Mouse (Mus musculus) embryo, embryonic 10.5 days (tissue): ENCODE data around the gene Abi3.

Experiments used
- DNase-seq: peaks from one replicate; pipeline ENCODE4 v3.0.0-alpha.2; 2015; ENCODE audit warnings: low spot score

Gene Abi3

DNA sequence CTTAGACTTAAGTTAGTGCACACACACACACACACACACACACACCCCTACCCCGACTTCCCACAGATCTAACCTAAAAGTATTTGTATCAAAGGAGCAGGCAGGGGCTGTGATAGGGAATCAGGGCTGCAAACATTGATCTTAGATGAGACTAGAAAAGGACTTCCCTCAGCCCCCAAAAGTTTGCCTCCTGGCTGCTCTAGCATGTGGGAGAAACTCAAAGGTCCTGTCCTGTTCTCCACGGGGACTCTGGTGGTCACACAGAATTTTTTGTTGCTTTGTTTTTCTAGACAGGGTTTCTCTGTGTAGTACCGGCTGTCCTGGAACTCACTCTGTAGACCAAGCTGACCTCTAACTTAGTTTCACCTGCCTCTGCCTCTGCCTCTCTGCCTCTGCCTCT, 16.7 kb downstream of the Abi3 start:
- no peak for DNase-seq

DNA sequence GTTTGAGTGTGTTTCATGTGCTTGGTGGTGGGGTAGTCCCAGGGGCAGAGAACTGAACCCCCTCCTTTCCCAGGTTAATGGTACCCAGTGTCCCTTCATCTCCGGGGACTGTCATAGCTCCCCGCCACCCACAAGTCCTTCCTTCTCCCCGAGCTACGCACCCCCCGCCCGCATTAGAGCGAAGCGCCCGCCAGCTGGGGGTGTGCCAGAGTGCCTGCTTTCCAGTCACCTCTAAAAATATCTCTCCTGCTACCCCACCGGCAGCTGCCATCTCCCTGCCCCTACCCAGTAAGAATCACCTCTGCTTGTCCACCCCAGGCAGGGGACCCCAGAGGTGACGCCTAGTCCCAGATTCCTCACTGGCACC, 17.4 kb downstream of the Abi3 start:
- DNase-seq: no peak

DNA sequence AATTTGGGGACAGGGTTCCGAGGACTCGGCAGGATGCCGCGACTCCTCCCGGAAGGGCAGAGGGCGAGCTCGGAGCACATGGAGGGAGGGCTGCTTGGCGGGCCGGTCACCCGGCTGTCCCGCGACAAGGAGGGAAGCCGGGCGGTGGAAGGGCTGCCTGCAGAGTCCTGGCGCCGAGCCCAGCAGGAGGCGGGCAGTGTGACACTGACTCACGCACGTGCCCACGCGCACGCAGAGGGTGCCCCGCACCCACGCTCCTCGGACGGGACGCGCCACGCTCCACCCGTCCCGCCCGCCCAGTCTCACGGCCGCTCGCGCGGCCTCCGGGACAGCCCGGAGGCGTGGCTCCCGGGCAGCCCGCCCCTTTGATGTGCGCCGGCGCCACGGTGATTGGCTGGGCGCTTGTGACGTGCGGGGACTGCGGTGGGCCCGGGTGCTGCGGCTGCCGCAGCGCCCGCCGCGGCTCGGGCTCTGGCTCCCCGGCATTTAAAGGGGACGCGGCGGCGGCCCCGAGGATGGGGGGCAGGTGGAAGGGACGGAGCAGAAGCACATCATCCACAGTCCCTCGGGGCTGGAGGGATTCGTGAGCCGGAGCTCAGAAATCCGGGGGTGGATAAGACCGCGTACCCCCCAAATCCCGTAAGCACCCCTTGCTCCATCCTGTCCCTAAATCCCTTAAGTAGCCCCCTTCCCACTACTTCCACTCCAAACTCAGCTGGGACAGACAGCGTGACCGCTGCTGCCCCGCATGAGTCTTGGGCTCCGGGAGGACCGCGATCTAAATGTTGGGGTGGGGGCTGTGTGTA, 18.0 kb downstream of the Abi3 start, which contains the start of gene Phospho1:
TSS of gene Phospho1 (plus strand) at position 429 of the 806 bp plus-strand sequence.
- DNase-seq: peak; percentile 93

DNA sequence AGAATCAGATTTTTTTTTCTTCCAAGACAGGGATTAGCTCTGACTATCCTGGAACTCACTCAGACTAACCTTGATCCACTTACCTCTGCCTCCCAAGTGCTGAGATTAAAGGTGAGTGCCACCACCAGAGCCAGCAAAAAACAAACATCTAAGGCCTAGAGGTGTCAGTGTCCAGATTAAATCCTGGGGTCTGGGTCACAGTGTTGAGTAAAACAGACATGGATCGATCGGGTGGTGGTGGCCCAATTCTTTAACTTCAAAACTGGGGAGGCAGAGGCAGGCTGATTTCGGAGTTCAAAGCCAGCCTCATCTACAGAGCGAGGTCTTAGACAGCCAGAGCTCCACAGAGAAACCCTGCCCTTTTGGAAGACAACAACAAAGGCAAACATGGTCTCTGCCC, 19.8 kb downstream of the Abi3 start:
- no peak for DNase-seq

DNA sequence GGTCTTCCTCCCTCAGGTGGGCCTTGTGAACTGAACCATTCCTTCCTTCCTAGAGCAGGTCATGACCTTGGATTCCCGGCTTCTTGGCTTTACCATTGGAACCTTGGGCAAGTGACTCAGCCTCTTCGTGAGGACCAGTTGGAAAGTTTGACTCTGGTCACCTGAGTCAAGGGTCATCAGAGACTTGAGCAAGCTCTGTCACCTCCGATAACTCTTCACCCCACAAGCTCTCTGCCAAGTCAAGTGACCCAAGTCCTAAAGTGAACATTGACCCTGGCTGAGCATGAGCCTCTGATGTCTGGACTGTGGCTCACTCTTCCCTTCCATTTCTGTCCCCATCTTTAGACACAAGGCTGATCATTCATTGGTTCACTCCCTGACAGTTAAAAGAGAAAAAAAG, 20.8 kb downstream of the Abi3 start:
- DNase-seq: no peak

DNA sequence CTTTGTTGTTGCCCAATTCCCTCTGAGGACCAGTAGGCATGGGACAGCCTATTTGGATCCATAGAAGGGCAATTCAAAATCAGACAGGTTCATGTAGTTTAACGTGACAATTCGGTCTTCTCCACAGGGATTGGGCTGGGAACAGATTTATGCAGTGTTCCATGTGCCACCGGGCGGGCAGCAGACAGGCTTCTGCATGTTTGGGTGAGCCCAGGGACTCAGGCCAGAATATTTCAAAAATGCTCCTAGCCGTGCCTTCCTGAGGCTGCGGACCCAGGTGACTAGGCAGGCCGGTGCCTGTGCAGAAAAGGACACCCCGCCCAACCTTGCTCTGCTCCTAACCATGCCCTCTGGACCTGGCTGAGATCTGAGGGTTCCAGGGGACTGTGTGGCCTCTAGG, 23.1 kb downstream of the Abi3 start:
- DNase-seq: no peak

DNA sequence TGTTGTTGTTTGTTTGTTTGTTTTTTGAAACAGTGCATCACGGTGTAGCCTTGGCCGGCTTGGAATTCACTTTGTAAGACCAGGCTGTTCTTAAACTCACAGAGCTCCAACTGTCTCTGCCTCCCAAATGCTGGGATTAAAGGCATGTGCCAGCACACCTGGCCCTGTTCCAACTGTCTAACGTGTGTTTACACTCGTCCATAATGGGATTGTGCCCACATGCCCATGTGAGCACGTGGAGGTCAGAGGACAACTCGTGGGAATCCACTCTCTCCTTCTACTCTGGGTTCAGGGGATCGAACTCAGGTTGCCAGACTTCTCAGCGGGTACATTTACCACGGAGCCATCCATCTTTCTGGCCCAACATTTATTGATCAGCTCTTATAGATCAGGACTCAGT, 26.9 kb downstream of the Abi3 start:
- DNase-seq: no peak

DNA sequence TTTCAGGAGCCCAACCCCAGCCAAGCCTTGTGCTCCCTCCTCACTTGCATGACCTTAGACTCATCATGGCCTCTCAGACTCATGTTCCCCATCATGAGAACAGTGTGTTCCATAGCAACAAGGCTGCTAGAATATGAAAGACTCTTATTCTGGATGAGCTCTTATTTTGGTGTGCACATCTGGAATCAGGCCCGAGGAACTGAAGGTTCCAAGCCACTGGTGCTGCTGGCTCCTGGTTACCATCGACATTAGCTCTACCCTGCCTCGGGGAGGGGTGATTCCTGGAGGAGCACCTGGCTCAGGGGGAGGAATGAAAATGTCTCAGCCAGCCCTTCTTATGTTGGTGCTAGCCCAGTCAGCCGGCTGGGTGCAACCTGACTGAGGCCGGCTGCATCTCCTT, 27.4 kb downstream of the Abi3 start:
- no peak for DNase-seq

DNA sequence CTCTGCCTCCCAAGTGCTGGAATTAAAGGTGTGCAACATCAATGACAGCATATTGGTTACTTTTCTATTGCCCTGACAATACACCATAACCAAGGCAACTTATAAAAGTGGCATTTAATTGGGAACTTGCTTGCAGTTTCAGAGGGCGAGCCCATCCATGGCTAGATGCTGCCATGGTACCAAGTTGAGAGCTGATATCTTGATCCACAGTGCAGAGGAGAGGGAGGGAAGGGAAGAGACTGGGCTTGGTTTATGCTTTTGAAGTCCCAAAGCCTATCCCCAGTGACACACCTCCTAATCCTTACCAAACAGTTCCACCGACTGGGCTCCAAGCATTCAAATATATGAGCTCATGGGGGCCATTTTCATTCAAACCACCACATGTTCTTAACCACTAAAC, 28.2 kb downstream of the Abi3 start:
- no peak for DNase-seq

DNA sequence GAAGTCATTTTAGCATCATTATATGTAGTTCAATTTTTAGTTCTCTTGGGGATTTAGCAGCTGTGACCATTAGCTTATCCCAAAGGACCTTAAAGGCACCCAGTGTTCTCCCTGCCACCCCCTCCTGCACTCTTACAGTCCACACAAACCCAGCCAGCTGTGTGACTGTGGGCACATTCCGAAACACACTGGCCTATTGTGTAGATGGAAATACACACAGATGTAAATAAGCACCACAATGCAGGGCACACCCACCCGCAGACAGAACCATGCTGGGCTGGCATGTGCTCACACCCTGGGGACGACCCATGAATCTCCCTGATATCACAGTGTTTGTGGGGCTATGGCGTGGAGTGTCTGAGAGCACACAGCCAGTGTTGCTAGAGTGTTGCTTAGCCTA, 30.1 kb downstream of the Abi3 start:
- DNase-seq: no peak

DNA sequence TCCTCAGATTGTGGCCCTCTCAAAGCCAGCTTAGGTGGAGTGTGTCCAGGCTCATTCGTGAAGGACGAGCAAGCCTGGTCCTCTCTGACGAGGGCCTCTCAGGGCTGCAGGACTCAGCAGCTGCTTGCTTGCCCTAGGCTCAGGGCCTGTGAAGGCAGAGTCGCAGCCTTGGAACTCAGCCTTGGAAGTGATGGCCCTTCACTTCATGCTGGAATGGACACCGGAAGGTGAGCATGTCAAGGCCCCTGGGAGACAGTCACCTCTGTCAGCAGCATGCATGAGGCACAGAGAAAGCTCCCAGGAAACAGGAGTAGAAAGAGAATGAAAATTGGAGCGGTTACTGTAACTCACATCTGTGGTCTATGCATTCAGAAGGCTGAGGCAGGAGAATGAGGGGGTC, 30.5 kb downstream of the Abi3 start:
- no peak for DNase-seq

DNA sequence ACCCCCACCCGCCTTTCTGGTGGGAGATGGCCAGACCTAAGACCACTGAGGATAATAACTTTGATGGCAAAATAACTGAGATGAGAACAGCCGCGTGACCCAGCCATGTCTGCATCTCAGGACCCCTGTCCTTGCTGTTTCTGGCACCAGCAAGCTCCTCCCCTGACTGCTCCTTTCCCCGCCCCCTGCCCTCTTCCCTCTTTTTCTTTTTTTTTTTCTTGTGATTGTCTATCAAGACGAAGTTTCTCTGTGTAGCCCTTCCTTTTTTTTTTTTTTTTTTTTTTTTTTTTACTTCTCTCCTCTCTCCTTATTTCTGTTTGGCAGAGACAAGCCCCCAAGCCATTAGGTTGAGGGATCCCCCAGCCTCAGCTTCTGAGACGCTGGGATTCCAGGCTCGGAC, 31.4 kb downstream of the Abi3 start:
- no peak for DNase-seq

DNA sequence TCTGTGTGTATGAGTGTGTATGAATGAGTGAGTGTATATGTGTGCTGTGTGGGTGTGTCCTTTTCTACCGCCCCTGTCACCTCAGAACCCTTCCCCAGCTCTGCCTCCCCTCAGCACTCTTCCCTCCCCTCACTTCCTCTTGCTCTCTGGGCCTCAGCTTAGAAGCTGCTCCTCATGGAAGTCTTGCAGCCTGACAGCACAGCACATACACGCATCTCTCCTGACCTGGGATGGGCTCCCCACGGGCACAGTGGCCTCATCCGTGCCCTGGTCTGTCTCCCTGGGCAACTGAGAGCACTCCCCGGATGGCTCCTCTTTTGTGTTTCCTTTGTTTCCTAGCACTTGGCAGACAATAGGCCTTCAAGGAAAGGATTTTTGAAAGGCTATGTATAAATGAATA, 32.7 kb downstream of the Abi3 start:
- DNase-seq: no peak

DNA sequence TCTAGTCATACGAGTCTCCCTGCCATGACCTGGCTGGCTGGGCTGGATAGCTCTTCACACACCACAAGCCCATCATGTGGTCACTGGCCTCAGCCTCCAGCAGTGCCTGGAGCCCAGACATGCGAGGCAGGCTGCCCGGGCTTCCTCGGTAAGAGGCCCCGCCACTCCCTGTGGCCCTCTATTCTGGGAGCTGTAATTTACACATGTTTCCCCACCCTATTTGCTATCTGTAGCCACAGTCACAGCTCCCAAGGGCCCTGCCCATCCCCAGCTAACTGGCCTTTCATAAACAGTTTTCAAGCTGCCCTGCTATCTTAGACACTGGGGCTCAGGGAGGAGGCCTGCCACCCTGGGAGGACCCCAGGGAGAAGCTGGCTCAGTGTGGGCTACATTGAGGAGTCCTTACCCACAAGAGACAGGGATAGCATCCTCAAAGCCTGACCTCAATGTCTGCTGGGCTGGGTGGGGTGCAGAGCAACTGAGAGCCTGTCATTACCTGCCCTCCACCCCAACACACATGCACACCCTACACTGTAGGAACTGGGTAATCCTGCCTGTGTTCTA, 33.7 kb downstream of the Abi3 start:
- DNase-seq: no peak

DNA sequence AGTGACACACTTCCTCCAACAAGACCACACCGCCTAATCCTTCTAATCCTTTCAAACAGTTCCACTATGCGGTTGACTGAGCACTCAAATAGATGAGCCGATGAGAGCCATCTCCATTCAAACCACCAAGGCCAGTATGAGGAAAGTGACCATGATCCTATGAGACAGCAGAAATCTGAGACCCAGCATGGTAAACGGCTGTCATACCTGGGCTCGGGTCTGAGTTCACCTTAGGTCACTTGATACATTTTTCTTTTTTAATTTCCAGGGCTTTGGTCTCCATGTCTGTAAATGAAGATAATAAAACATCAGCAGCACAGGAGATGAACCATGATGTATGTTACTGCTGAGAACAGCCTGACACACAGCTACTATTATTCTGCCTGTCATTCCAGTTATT, 34.4 kb downstream of the Abi3 start:
- no peak for DNase-seq

DNA sequence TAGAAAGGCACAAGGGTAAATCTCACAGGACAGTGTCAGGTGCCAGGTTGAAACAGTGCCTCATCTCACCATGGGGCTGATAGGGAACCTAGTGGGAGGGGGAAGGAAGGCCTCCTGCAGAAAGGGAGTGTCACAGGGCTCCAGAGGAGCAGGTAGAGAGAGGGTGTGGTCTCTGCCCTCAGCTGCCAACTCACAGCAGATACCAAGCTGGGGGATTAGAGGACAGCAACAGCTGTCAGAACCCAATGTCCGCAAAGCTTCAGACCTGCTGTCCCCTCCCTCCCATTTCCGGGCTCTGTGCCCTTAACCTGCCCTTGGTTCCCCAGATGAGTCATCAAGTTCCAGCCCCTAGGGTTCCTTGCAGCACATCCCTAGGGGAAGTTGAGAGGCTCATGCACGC, 36.7 kb downstream of the Abi3 start:
- no peak for DNase-seq

DNA sequence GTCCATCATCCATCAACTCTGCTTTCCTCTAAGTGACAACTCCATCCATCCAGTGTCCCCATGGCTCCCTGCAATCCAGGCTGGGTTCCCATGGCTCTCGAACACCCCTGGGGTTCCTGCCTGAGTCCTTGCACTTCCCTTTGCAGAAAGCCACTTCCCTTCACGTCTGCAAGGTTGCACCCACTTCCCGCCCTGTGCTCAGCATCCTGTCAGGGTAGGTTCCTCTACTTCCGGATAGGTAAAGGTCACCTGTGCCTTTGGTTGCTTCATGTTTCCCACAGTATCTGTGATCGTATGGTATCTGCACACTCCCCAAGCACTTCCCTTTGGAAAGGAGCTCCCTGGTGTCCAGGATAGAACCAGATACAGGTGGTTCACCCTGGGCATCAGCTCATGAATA, 37.3 kb downstream of the Abi3 start:
- DNase-seq: no peak

DNA sequence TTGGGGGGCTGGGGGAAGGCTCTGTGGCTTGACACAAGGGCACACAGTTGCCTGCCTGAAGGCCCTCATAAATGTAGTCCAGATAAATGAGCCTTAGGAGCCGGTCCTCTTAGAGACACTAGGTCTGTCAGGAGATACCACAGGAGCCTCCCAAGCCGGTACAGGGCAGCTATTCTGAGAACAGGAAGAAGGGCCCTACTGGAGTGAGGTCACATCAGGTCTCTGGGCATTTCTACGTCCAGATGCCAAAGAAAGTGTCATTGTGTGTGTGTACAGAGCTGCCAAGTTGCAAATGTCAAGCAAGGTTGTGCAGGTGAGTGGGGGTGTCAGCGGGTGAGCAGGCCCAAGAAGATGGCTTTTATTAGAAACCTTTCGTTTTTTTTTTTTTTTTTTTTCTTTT, 46.7 kb downstream of the Abi3 start:
- no peak for DNase-seq

DNA sequence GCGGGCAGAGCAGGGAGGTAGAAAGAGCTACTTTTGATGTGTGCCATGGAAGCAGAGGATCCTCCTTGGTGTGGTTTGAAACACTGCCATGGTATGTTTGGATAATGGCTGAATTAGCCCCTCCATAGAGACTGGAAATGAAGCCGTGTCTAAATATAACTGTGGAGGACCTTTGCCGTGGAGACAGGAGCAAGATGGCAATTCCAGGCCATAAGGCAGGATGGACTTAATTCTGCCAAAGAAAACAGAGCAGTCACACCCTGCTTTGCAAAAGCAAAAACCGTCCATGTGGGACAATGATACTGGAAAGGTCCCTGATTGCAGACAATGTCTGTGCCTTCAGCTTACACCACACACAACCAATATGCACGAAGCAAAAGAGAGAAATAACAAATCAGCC, 48.1 kb downstream of the Abi3 start:
- DNase-seq: no peak

DNA sequence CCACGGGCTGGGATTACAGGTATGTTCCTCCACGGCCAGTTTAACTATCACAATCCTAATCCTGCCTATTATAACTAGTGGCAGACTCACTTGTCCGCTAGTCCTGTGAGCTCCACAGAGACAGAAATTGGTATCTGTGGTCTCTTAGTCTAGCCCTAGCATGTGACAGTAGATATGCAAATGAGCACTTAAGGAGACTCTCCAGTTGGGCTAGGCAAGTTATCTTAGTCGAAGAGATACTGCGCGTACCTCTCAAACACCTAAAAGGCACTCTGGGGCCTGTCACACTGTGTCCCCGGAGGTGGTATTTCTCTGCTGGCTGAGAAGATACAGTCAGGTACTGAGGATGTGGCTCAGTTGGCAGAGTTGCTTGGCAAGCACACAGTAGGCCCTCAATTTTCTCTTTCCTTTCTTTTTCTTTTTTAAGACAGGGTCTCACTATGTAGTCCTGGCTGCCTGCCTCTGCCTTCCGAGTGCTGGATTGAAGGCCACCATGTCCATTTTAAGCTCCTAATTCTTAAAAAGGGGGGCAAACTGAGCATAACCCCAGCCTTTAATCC, 49.2 kb downstream of the Abi3 start:
- DNase-seq: no peak

DNA sequence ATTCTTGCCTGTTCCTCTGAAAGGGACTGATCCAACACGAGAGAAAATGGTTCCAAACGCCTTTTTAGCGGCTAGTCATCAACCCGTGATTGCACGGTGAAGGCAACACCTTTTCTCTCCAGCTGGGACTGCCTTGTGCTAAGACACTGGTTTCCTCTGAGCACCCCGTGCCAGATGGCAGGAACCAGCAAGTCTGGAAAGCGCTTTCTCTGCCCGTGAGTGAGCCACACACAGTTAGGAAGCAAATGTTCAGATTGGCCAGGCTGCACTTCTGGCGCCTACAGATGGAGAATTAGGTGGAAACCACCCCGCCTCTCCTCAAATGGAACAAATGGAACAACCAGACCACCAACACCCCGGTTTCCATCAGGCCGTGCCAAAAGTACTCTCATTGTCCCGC, 50.5 kb downstream of the Abi3 start:
- DNase-seq: no peak

DNA sequence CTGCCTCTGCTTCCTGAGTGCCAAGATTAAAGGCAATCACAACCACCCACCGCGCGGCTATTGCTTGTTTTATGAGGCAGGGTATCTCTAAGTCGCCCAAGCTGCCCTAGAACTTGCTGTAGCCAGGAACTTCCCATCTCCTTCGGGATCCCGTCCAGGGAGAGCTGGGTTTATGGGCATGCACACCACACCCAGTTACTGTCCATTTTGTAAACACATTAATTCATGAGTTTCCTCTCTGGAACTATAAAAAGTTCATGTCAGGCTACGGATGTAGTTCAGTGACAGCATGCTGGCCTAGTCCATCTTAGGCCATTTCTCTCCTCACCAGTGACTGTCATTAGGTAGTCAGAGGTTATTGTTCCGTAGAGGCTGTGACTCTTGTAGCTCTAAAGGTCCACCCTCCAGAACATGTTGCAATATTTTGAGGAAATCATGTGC, 52.8 kb downstream of the Abi3 start:
- no peak for DNase-seq

DNA sequence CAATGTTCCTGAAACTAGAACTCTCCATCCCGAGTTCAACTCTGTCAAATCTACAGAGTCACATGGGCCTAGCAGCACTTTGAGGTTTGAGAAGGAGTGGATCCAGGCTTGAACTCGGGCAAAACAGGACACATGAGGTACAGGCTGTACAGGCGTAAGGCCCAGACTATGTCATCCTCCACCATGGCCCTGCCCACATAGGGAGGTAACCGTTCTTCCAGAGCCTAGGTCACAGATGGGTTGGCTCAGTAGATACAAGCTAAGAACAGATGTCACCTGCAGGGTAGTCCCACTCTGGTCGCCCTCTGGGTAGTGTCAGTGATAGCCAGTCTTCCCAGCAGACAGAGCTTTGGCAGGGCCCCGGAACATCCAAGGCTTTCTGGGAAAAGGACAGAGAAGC, 55.8 kb downstream of the Abi3 start:
- DNase-seq: no peak

DNA sequence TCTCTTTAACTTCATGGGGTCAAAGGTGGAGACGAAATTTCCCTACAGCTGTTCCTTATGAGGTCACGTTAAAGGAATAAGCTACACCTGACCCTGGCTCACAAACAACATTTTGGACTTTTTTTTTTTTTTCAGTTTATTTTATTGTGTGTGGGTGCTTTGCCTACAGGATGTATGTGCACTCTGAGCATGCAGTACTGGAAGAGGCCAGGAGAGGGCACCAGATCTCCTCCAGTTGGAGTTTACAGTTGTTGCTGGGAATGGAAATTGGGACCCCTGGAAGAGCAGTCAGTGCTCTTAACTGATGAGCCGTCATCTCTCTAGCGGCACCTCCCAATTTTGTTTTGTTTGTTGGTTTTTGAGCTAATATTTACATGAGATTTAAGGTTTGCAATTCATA, 56.6 kb downstream of the Abi3 start:
- DNase-seq: no peak
